Mouse (Mus musculus): Measurements from ENCODE around the gene Irak1.

DNA sequence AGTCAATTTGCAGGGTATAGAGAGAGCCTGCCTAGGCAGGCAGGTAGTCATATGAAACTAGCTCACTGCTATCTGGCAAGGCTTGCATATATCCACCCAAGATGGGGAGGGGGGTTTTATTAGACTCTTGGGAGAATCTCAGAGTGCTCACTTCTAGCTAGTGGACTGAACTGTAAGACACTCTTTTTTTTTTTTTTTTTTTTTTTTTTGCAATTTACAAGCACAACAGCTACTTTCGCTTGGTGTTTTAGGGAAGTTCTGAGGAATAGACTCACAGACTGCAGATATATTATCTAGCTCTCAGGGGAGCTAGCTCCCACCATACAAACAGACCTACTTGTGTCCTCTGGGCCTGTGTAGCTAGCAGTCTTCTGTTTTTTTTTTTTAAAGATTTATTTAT lies 9.1 kb downstream of the Irak1 start:
- TF ChIP-seq CTCF (IDR thresholded peaks at IDR 0.05; ENCODE audit: low read depth) (no peak), EP300 (IDR thresholded peaks at IDR 0.05; ENCODE audit: low read depth) (no peak)

All from heart, postnatal 0 days (tissue).